Mouse (Mus musculus) small intestine, adult 2 months (tissue): Measurements from ENCODE around the gene Tmco4. TPM values are rescaled to one million over a fixed set of nuclear protein-coding genes. Genes with fewer than 3 reads are reported as not detected.

Source experiments
- H3K27ac ChIP-seq: fragments of 200-500 bp; 2 replicates; pipeline ENCODE4 v1.5.1; 2012; ENCODE audit warnings: low read depth, low read length, control low read depth, inconsistent platforms; ENCODE audit not compliant: insufficient read depth
- H3K27me3 ChIP-seq: fragments of 200-500 bp; 2 replicates; pipeline ENCODE4 v1.6.1; 2012; ENCODE audit warnings: mild to moderate bottlenecking, moderate library complexity, low read length, inconsistent platforms; ENCODE audit not compliant: control insufficient read depth, insufficient read depth
- H3K36me3 ChIP-seq: fragments of 200-500 bp; 2 replicates; pipeline ENCODE4 v1.6.1; 2012; ENCODE audit warnings: mild to moderate bottlenecking, low read length, control low read depth, inconsistent platforms; ENCODE audit not compliant: control insufficient read depth, insufficient read depth
- H3K4me1 ChIP-seq: fragments of 200-500 bp; 2 replicates; pipeline ENCODE4 v1.6.1; 2012; ENCODE audit warnings: low read length, inconsistent platforms, mixed read lengths; ENCODE audit not compliant: control insufficient read depth, insufficient read depth, insufficient read length
- H3K4me3 ChIP-seq: fragments of 200-500 bp; 2 replicates; pipeline ENCODE4 v1.5.1; 2012; ENCODE audit warnings: low read depth, mild to moderate bottlenecking, control low read depth, inconsistent platforms, low read length, moderate library complexity
- CTCF ChIP-seq: fragments of 200-500 bp; IDR thresholded peaks from 2 replicates; pipeline ENCODE4 v1.5.1; 2012; ENCODE audit warnings: low read depth, mild to moderate bottlenecking, control low read depth, inconsistent platforms, low read length, moderate library complexity, mixed read lengths; ENCODE audit not compliant: insufficient replicate concordance, insufficient read length; ENCODE audit errors: extremely low read depth
- POLR2A ChIP-seq: fragments of 200-500 bp; IDR thresholded peaks from 2 replicates; pipeline ENCODE4 v1.6.1; 2012; ENCODE audit warnings: low read depth, mild to moderate bottlenecking, control low read depth, inconsistent platforms, low read length, moderate library complexity
- WGBS: fragments of 180-500 bp; shearing (Covaris S2); methylation state at CpG from one replicate; pipeline ENCODE4 v1.1.7; 2018; 5-methylcytosine and 5-hydroxymethylcytosine counted together
- polyA plus RNA-seq: library from polyadenylated mRNA; depleted of rRNA; stranded (reverse); fragments of >200 nt; gene quantifications from 2 replicates; pipeline ENCODE4 v1.2.3, GENCODE M21; 2012

The Tmco4 gene
- polyA plus RNA-seq, 1 experiment, result 34.2 TPM

GRCm38 (mm10) chr4:138941966-138942365, 30.7 kb upstream of the Tmco4 start:
- peaks cover 36% of the 10 kb centered on the region for H3K4me1 ChIP-seq
- TF ChIP-seq POLR2A (no peak), CTCF (no peak)
- no peaks in the 10 kb centered on the region for H3K36me3 ChIP-seq
- peak overlapping the region; percentile 90 for H3K27ac ChIP-seq
- WGBS, result 14% methylated on average over 6 of the region's 6 CpGs
- no peaks in the 10 kb centered on the region for H3K27me3 ChIP-seq
- no peak overlapping the region for H3K4me3 ChIP-seq

- 16% methylated on average over 15 of the region's 15 CpGs for WGBS
- no peaks in the 10 kb centered on the region for H3K27me3 ChIP-seq
- H3K36me3 ChIP-seq, result no peaks in the 10 kb centered on the region
- TF ChIP-seq CTCF, result peak; percentile 86; the same call in 1 of the 2 replicates
- peak; percentile 59; the same call in 1 of the 2 replicates for TF ChIP-seq POLR2A
- H3K27ac ChIP-seq, result peak overlapping the region; percentile 36
- peaks cover 30% of the 10 kb centered on the region; the same call in 1 of the 2 replicates for H3K4me1 ChIP-seq
- peak overlapping the region; percentile 21; the same call in 1 of the 2 replicates for H3K4me3 ChIP-seq
Measured at GRCm38 (mm10) chr4:138943730-138944129, 29.0 kb upstream of the Tmco4 start.

- no peaks in the 10 kb centered on the region; the same call in 1 of the 2 replicates for H3K27me3 ChIP-seq
- TF ChIP-seq POLR2A (no peak), CTCF (no peak)
Measured at GRCm38 (mm10) chr4:138948257-138948656, 24.4 kb upstream of the Tmco4 start.

GRCm38 (mm10) chr4:138958612-138959011, 14.1 kb upstream of the Tmco4 start:
- Histone ChIP-seq H3K36me3 (no peaks in the 10 kb centered on the region), H3K4me3 (no peak overlapping the region), H3K27ac (no peak overlapping the region), H3K4me1 (no peaks in the 10 kb centered on the region), H3K27me3 (no peaks in the 10 kb centered on the region)
- 88% methylated on average over 9 of the region's 9 CpGs for WGBS
- TF ChIP-seq POLR2A, result no peak

More at GRCm38 (mm10) chr4:138948257-138948656, 24.4 kb upstream of the Tmco4 start:
- Histone ChIP-seq H3K27ac (no peak overlapping the region), H3K36me3 (no peaks in the 10 kb centered on the region), H3K4me3 (no peak overlapping the region), H3K4me1 (0 out of 2 replicates have a peak, but pooled peaks cover 2% of the 10 kb centered on the region)
- WGBS, result 89% methylated on average over 2 of the region's 2 CpGs

GRCm38 (mm10) chr4:138959120-138959519, 13.6 kb upstream of the Tmco4 start:
- no peak for TF ChIP-seq CTCF
- no peak for TF ChIP-seq POLR2A
- no peak overlapping the region for H3K27ac ChIP-seq
- 77% methylated on average over 15 of the region's 15 CpGs for WGBS
- no peak overlapping the region for H3K4me3 ChIP-seq
- H3K36me3 ChIP-seq, result no peaks in the 10 kb centered on the region
- no peaks in the 10 kb centered on the region for H3K27me3 ChIP-seq
- no peaks in the 10 kb centered on the region for H3K4me1 ChIP-seq

GRCm38 (mm10) chr4:138959926-138960325, 12.8 kb upstream of the Tmco4 start:
- H3K27ac ChIP-seq, result no peak overlapping the region
- 79% methylated on average over 7 of the region's 7 CpGs for WGBS
- H3K36me3 ChIP-seq, result no peaks in the 10 kb centered on the region
- TF ChIP-seq POLR2A (no peak), CTCF (no peak)
- H3K27me3 ChIP-seq, result no peaks in the 10 kb centered on the region
- H3K4me1 ChIP-seq, result no peaks in the 10 kb centered on the region
- no peak overlapping the region for H3K4me3 ChIP-seq

- no peak for TF ChIP-seq CTCF
- no peak for TF ChIP-seq POLR2A
- H3K36me3 ChIP-seq, result no peaks in the 10 kb centered on the region
- H3K4me1 ChIP-seq, result peaks cover 5% of the 10 kb centered on the region; the same call in 1 of the 2 replicates
- WGBS, result 78% methylated on average over 5 of the region's 5 CpGs
- H3K27ac ChIP-seq, result no peak overlapping the region
- H3K4me3 ChIP-seq, result no peak overlapping the region
- H3K27me3 ChIP-seq, result no peaks in the 10 kb centered on the region
Measured at GRCm38 (mm10) chr4:138962719-138963118, 10.0 kb upstream of the Tmco4 start.
